Mouse (Mus musculus) cerebral cortex, adult 2 months (tissue): Measurements from ENCODE around the gene Gsx2.

Experiments used
- WGBS: fragments of 180-500 bp; shearing (Covaris S2); methylation state at CpG from one replicate; pipeline ENCODE4 v1.1.7; 2018; 5-methylcytosine and 5-hydroxymethylcytosine counted together

Gene Gsx2

DNA sequence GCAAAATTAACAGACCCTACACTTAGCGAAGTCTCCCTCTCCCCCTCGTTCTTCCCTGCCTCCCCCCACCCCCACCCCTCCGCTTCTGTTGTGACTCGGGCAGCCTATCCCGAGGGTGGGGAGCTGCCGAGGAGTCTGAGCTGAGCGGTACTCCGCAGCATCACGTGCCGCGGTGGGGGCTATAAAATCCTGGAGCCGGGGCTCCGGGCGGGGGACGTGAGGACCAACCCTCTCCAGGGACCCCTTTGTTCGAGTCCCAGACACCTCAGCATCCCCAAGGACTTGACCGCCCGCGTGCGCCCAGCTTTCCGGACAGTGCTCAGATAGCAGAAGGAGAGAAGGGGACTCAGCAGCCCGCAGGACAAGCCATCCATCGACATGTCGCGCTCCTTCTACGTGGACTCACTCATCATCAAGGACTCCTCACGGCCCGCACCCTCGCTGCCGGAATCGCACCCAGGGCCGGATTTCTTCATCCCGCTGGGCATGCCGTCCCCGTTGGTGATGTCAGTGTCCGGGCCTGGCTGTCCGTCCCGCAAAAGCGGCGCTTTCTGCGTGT lies at the start of gene Gsx2:
TSS of gene Gsx2 (plus strand) at position 219 of the 559 bp plus-strand sequence.
- WGBS = 2% methylated on average over 41 of the region's 41 CpGs

DNA sequence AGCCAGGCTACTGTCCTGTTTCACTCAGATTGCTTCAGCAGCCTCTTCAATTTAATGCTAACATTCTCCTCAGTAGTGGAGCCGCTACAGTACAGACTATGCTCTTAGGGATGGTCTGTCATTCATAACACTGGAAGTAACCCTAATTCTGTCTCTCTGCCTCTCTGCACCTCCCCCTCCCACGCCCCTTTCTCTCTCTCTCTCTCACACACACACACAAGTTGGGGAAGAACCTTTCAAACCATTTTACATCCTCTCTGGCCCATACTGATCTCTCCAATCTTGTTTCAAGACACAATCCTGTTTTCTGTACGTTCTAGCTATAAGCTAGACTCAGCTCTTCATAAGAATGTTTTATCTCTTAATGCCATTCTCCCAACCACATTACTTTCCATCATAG lies 39.9 kb upstream of the Gsx2 start:
- 92% methylated on average over 3 of the region's 3 CpGs for WGBS

DNA sequence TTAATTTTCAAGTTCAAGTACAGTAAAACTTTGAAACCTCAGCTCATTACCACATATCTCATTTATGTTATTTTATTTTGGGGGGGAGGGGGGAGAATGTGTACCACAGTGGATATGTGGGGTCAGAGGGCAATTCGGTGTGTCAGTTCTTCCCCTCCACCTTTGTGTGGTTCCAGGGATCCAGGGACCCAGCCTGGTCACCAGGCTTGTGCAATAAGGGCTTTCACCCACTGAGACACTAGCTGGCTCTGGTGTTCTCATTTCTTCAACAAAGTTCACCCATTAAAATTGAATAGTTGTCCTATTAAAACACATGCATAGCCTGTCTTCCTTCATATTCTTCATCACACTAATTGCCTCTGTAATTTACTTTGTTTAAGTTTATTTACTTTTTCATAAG lies 36.1 kb upstream of the Gsx2 start:
- 93% methylated on average over 1 of the region's 1 CpGs for WGBS

DNA sequence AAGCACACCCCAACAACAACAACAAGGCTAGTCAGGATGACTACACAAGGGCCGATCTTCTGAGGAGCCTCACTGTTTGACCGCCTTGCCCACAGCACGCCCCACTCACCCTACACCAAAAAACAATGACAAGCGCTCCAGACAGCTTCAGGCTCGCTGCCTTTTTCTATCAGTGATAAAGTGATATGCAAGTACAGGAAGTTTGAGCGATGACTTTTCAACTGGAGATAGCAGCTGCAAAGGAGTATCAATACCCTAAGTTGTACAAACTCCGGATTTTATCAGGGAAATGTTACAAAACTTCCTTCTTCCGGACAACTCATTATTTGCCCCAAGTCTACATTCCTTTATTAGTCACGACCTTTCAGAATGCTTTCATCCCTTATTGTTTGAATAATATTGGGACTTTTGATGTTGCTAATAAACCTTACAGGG lies 32.4 kb upstream of the Gsx2 start:
- 29% methylated on average over 9 of the region's 9 CpGs for WGBS

- WGBS = under 1% methylated on average over 36 of the region's 36 CpGs
Observed at GRCm38 (mm10) chr5:75043621-75044301, 31.6 kb upstream of the Gsx2 start.

- under 1% methylated on average over 64 of the region's 90 CpGs for WGBS
Observed at GRCm38 (mm10) chr5:75044310-75044904, 31.0 kb upstream of the Gsx2 start, which contains the start of gene Chic2. Gene Chic2, minus strand, starts transcription at chr5:75044774.

- 84% methylated on average over 7 of the region's 7 CpGs for WGBS
Observed at GRCm38 (mm10) chr5:75045371-75045770, 30.0 kb upstream of the Gsx2 start.

DNA sequence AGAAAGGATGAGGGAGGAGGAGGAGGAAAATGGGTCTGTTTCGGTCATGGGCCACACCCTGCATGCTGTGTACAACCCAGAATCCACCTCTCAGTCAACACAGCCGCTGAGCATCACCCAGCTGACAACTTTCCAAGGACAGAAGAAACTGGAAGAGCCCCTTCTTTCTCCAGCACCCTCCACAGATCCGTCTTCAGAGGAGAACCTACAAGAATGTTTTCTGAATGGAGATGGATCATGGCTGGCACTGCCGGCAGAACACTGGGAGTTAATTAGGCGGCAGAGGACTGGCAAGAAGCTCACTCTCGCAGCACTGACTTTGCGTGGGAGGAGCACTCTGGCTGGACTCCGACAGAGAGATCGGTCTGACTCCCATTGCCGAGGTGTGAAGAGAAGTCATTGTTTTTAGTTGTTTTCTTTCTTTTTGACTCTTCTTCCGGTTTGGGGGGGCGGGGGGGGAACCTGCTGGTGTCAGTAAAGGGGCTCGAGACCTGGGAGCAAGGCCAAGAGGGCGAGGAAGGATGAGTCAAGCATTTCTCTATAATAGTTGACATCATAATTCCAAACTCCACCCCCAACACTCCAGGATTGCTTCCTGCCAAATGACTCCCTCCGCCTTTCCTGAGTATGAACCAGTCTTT lies 28.6 kb upstream of the Gsx2 start:
- WGBS = 28% methylated on average over 15 of the region's 15 CpGs

GRCm38 (mm10) chr5:75051109-75051508 lies 24.3 kb upstream of the Gsx2 start:
- WGBS = 86% methylated on average over 4 of the region's 4 CpGs

- 54% methylated on average over 4 of the region's 4 CpGs for WGBS
Observed at GRCm38 (mm10) chr5:75063177-75063576, 12.2 kb upstream of the Gsx2 start.

- WGBS = 9% methylated on average over 10 of the region's 10 CpGs
Observed at GRCm38 (mm10) chr5:75066715-75067114, 8.7 kb upstream of the Gsx2 start.

GRCm38 (mm10) chr5:75067125-75067756 lies 8.2 kb upstream of the Gsx2 start:
- 3% methylated on average over 30 of the region's 30 CpGs for WGBS

GRCm38 (mm10) chr5:75070132-75070531 lies 5.3 kb upstream of the Gsx2 start:
- 22% methylated on average over 13 of the region's 13 CpGs for WGBS

GRCm38 (mm10) chr5:75070656-75071375 lies 4.6 kb upstream of the Gsx2 start:
- 12% methylated on average over 23 of the region's 23 CpGs for WGBS

DNA sequence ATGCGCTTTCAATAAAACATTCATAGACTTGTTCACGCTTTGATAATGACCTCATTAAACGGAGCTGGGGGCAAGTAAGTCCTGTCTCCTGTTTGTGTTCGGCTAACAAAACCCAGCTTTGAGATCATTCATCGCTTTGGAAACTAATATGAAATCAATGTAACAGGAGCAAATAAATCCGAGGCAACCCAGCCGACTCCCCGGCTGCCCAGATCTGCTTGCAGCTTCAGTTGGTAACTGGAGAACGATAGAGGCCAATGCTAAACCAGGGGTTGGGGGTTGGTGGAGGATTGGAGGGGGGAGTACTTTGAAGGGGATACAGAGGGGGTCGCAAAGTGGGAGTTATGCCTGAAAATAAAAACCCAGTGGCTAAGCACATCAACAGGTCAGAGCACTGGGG lies 3.5 kb upstream of the Gsx2 start:
- 7% methylated on average over 10 of the region's 10 CpGs for WGBS

DNA sequence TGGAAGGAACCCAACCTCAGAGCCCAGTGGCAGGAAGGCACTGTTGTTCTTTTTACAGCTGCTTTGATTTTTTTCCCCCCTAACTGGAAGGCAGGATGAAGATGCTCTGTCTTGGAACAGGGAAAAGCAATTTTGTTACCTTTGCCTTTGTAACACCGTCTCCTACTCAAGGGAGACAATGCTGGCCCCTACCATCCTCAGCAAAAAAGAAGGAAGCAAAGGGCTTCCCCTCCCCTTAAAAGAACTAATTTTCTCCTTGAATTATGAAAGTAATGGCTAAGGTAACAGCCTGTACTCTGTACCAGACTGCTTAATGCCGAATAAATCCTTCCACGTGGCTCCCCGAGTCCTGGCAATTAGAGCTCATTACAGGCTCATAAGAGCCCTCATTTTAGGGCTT lies 2.9 kb upstream of the Gsx2 start:
- WGBS = 44% methylated on average over 4 of the region's 4 CpGs

GRCm38 (mm10) chr5:75073167-75073566 lies 2.2 kb upstream of the Gsx2 start:
- 44% methylated on average over 1 of the region's 1 CpGs for WGBS

DNA sequence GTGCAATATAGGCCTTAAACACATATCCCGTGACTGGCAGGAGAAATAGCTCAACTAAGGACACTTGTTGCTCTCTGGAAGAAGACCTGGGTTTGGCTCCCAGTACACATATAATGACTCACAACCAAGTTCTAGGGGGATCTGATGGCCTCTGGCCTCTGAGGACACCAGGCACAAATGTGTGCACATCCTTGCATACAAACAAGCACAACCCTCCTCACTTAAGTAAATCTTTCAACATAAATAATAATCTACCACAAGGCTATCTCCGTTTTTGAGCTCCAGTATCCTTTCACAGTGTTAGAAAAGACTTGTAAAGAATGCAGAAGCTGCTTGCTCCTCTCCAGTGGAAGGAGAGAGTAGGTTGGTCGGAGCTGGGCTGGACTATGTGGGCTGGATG lies 1.7 kb upstream of the Gsx2 start:
- 54% methylated on average over 3 of the region's 3 CpGs for WGBS

DNA sequence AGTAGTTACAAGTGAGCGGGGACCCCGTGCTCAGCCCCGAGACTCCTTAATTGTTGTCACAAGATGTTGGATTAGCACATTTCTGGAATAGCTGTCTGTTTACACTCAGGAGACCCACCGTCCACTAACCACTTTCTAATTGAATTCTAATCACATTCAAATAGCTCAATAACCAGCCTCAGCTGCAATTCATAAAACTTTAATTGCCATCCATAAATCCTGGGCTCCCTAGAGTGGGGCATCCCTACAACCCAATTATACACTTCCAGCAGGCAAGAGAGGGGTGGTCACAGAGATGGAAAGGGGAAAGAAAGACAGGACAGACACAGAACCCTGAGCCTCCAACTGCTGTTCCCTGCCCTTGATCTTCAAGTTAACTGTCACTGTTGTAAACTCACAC lies 1.3 kb upstream of the Gsx2 start:
- WGBS = 45% methylated on average over 4 of the region's 4 CpGs

DNA sequence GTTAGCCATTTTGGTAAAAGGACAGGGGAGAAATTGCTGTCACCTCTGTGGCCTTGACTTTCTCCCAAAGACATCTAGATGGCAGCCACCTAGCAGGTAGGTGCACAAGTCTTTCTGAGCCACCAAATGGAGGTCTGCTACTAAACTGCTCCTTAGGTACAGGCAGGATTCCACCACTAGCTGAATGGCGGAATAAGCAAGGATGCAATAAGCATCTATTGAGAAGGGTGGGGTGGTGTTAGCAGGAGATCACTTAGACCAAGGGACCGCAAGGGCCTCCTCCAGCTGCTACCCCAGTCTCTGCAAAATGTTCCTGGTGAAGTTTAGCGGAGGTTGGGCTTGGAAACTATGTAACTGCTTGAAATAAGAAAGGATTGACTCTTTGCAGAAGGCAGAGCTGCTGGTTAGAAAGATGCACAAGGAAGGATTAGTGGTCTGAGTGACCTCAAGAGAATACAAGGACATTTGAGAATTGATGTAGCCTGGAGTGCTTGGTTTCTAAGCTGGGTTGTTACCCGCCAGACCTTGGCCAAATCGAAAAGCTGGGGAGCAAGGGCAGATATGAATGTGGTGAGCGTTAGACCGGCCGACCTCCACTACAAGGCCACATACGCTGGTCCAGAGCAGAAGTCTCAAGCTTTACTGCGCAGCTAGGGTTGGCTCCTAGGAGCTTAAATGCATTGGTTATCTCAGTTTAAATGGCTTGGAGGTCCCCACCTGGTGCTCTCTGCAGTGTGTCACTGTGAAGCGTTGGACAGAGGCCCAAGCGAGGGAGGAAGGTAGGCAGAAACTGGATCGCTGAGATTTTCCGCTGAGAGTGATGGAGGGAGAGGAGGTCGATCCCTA lies 641 bp upstream of the Gsx2 start:
- WGBS = 37% methylated on average over 15 of the region's 15 CpGs
